Mouse (Mus musculus) ES-E14 (cell line): ENCODE results near the gene Anxa9. TPM values are rescaled to one million over a fixed set of nuclear protein-coding genes. Genes with fewer than 3 reads are reported as not detected.

Experiments used
- DNase-seq: peaks from one replicate; pipeline ENCODE4 v3.0.0-alpha.2; 2013; ENCODE audit warnings: low read depth, low spot score
- H3K27ac ChIP-seq: 2 replicates; pipeline ENCODE4 v1.5.1; 2012; ENCODE audit warnings: low read depth, mild to moderate bottlenecking, low read length, moderate library complexity, mixed read lengths; ENCODE audit not compliant: poor library complexity, insufficient read depth, severe bottlenecking
- H3K36me3 ChIP-seq: 2 replicates; pipeline ENCODE4 v1.6.1; 2012; ENCODE audit warnings: mild to moderate bottlenecking, low read length, moderate library complexity, mixed read lengths; ENCODE audit not compliant: control insufficient read depth, poor library complexity, insufficient read depth, severe bottlenecking
- H3K4me1 ChIP-seq, 2 experiments: fragments of 150-350 bp in 1 of 2; sonication (generic) in 1 of 2; 2 replicates each; pipeline ENCODE4 v1.6.1; 2012; ENCODE audit warnings: low read length in 2 of 2, mild to moderate bottlenecking in 1 of 2, mixed read lengths in 1 of 2; ENCODE audit not compliant: control insufficient read depth in 2 of 2, insufficient read depth in 2 of 2, poor library complexity in 1 of 2
- H3K4me3 ChIP-seq, 2 experiments: fragments of 150-350 bp in 1 of 2; sonication (generic) in 1 of 2; 2 replicates each; pipeline ENCODE4 v1.5.1; 2012; ENCODE audit warnings: low read length in 2 of 2, low read depth in 1 of 2, mild to moderate bottlenecking in 1 of 2, mixed read lengths in 1 of 2; ENCODE audit not compliant: insufficient read depth in 1 of 2, poor library complexity in 1 of 2, severe bottlenecking in 1 of 2
- H3K9ac ChIP-seq: 2 replicates; pipeline ENCODE4 v1.6.1; 2012; ENCODE audit warnings: low read depth, mild to moderate bottlenecking, low read length, mixed read lengths; ENCODE audit not compliant: poor library complexity, insufficient read depth, severe bottlenecking
- H3K9me3 ChIP-seq: fragments of 150-350 bp; sonication (generic); 2 replicates; pipeline ENCODE4 v1.6.1; 2012; ENCODE audit warnings: low read depth, mild to moderate bottlenecking, low read length; ENCODE audit not compliant: control insufficient read depth, insufficient read depth
- CHD2 ChIP-seq: IDR thresholded peaks from 2 replicates; pipeline ENCODE4 v1.6.1; 2014; ENCODE audit warnings: mild to moderate bottlenecking, low read depth, low read length, inconsistent platforms
- HCFC1 ChIP-seq: IDR thresholded peaks from 2 replicates; pipeline ENCODE4 v1.6.1; 2012; ENCODE audit warnings: low read length, inconsistent platforms, borderline replicate concordance; ENCODE audit not compliant: insufficient read depth
- MAFK ChIP-seq: IDR thresholded peaks from 2 replicates; pipeline ENCODE4 v1.6.1; 2014; ENCODE audit warnings: mild to moderate bottlenecking, low read depth, low read length, inconsistent platforms; ENCODE audit not compliant: insufficient read depth
- ZC3H11A ChIP-seq: IDR thresholded peaks from 2 replicates; pipeline ENCODE4 v1.6.1; 2012; ENCODE audit warnings: low read depth, mild to moderate bottlenecking, inconsistent platforms, low read length, borderline replicate concordance
- ZNF384 ChIP-seq: IDR thresholded peaks from 2 replicates; pipeline ENCODE4 v1.6.1; 2012; ENCODE audit warnings: low read depth, low read length, inconsistent platforms
- in situ Hi-C, 2 experiments: fragments of 600-800 bp; cut with MboI; formaldehyde crosslinking; loops; one replicate each; pipeline ENCODE4 v1.15.1; 2025; ENCODE audit warnings: low sequenced_read_pairs in 2 of 2, inconsistent platforms in 1 of 2; ENCODE audit not compliant: unreplicated experiment in 2 of 2
- total RNA-seq: library from RNA; depleted of rRNA; stranded (reverse); fragments of 300-350 nt; gene quantifications from 2 replicates; pipeline ENCODE4 v1.2.3, GENCODE M21; 2012

Gene Anxa9
- total RNA-seq, 1 experiment = 0.58 TPM

DNA sequence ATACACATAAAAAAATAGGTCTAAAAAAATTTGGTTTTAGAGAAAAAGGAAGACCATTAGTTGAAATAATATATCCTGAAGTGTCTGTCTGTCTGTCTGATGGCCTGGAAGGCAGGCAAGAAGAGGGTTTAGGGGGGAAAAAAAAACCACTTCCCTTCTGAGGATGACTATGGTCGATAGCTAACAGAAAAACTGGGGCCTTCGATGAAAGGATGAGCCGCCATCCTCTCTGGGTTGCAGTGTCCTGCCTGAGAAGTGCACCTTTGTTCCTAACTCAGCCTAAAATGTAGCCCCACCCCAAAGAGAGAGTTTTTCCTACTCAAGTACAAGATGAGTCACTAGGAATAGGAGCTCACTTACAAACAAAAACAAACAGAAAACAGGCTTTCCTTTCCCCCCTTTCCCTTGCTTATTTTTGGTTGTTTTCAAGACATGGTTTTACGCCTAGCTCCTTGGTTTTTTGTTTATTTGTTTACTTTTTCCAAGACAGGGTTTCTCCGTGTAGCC is 30.5 kb downstream of the Anxa9 start:
- H3K27ac ChIP-seq = no peak overlapping the region; the same call in 1 of the 2 replicates
- H3K9me3 ChIP-seq = no peaks in the 10 kb centered on the region
- DNase-seq = no peak
- TF ChIP-seq ZC3H11A = no peak
- no peak for TF ChIP-seq ZNF384
- no peak for TF ChIP-seq HCFC1
- no peak for TF ChIP-seq CHD2
- TF ChIP-seq MAFK = no peak
- H3K36me3 ChIP-seq = peaks cover 3% of the 10 kb centered on the region; the same call in 1 of the 2 replicates
- in situ Hi-C loops = no loop called here
- no peak overlapping the region for H3K9ac ChIP-seq
- H3K4me1 ChIP-seq = peaks cover 8 to 17% of the 10 kb centered on the region in 2 experiments; a peak in 3 of 4 replicates
- H3K4me3 ChIP-seq = no peak overlapping the region

DNA sequence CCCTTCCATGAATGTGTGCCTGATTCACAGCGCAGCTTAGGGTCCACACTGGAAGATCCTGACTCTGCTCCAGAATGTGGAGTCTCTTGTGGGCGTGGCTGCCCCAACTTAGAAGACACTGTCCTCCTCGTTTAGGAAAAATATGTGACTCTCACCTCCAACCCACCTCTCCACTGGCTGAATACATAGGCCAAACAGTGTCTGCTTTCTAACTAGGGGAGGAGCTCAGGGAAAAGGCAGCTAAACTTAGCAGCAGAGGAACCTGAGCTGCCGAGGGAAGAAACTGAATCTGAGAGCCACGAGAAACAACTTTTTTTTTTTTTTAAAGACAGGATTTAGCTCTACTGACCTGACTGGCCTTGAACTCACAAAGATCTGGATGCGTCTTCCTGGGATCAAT is 31.8 kb downstream of the Anxa9 start:
- Histone ChIP-seq H3K4me3 (no peak overlapping the region), H3K27ac (no peak overlapping the region; the same call in 1 of the 2 replicates), H3K4me1 (peaks cover 10 to 18% of the 10 kb centered on the region in 2 experiments), H3K9me3 (no peaks in the 10 kb centered on the region), H3K36me3 (peaks cover 3% of the 10 kb centered on the region; the same call in 1 of the 2 replicates), H3K9ac (no peak overlapping the region)
- in situ Hi-C loops = no loop called here
- no peak for DNase-seq
- TF ChIP-seq MAFK = no peak
- no peak for TF ChIP-seq ZNF384
- no peak for TF ChIP-seq ZC3H11A
- TF ChIP-seq HCFC1 = no peak
- TF ChIP-seq CHD2 = no peak

DNA sequence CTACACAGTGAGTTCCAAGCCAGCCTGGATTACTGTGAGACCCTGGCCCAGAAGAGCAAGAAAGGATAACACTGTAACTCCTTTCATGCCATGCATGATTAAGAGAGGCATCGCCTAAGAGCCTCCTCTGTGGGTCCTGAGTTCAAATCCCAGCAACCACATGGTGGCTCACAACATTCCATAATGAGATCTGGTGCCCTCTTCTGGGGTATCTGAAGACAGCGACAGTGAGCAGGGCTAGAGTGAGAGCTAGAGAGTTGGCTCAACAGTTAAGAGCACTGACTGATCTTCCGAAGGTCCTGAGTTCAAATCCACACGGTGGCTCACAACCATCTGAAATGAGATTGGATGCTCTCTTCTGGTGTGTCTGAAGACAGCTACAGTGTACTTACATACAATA is 32.5 kb downstream of the Anxa9 start:
- DNase-seq = no peak
- in situ Hi-C loops = no loop called here
- Histone ChIP-seq H3K4me1 (peaks cover 12 to 24% of the 10 kb centered on the region in 2 experiments), H3K9ac (no peak overlapping the region), H3K36me3 (peaks cover 3% of the 10 kb centered on the region; the same call in 1 of the 2 replicates), H3K27ac (no peak overlapping the region), H3K4me3 (no peak overlapping the region), H3K9me3 (no peaks in the 10 kb centered on the region)
- TF ChIP-seq MAFK = no peak
- TF ChIP-seq ZNF384 = 0 out of 2 replicates have a peak, but pooled peaks have one; percentile 38
- no peak for TF ChIP-seq HCFC1

DNA sequence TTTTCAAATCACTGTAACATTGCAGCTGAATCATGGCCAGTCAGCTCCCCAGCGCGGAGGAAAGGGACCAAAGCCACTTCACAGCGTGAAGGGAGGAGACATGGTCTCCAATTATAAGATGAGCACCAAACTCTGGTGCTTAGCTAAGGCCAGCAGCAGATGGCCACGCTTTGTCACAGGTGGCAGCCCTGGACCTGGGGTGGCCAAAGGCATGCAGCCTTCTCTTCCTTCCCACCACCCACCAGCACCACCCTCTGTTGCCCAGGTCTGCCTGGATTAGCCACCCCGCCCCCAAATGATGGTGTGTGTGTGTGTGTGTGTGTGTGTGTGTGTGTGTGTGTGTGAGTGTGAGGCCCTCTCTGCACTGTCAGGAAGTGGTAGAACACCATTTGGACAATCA is 33.5 kb downstream of the Anxa9 start:
- peaks cover 3% of the 10 kb centered on the region; the same call in 1 of the 2 replicates for H3K36me3 ChIP-seq
- no peaks in the 10 kb centered on the region for H3K9me3 ChIP-seq
- no peak overlapping the region; a peak in 1 of 4 replicates for H3K4me3 ChIP-seq
- no peak for DNase-seq
- peaks cover 15 to 31% of the 10 kb centered on the region in 2 experiments for H3K4me1 ChIP-seq
- TF ChIP-seq MAFK (no peak), ZNF384 (no peak), HCFC1 (no peak), CHD2 (no peak), ZC3H11A (no peak)
- in situ Hi-C loops = no loop called here
- H3K9ac ChIP-seq = peak overlapping the region; percentile 51; the same call in 1 of the 2 replicates
- H3K27ac ChIP-seq = peak overlapping the region; percentile 30
